ENCODE assay signal across 14 mouse cellular contexts in genomic region chr14:105433456-105433855, GRCm38 (mm10).
"Had no signal": no experiment of that assay in that cellular context is flagged by ENCODE, and none has a peak within 500 bp of the region (broad histone marks: within the 10 kb centered on the region; RNA-seq: fewer than 3 reads in every experiment).

No protein-coding gene starts in this region.

- H3K4me3 ChIP-seq: neural tube, embryonic 13.5 days; neural tube, embryonic 15.5 days; stomach, embryonic 15.5 days had no signal

- DNase-seq: right cerebral cortex, adult 18-20 months; right cerebral cortex, postnatal 14 days; right cerebral cortex, postnatal 25 days; right cerebral cortex, postnatal 4 days; spleen, adult 18-20 months; thymus, adult 18-20 months; thymus, adult 2 months; thymus, postnatal 14 days; thymus, postnatal 25 days; thymus, postnatal 36 days had no signal

- H3K4me1 ChIP-seq: neural tube, embryonic 15.5 days; stomach, embryonic 15.5 days had no signal

- H3K9me3 ChIP-seq: neural tube, embryonic 13.5 days; neural tube, embryonic 15.5 days; stomach, embryonic 15.5 days had no signal

- H3K36me3 ChIP-seq: neural tube, embryonic 13.5 days; neural tube, embryonic 15.5 days; stomach, embryonic 15.5 days had no signal

- H3K9ac ChIP-seq: neural tube, embryonic 13.5 days; neural tube, embryonic 15.5 days; stomach, embryonic 15.5 days had no signal

- H3K4me2 ChIP-seq: neural tube, embryonic 13.5 days; neural tube, embryonic 15.5 days; stomach, embryonic 15.5 days had no signal

- H3K27ac ChIP-seq: neural tube, embryonic 13.5 days; neural tube, embryonic 15.5 days; stomach, embryonic 15.5 days; stomach, postnatal 0 days had no signal

- H3K27me3 ChIP-seq: neural tube, embryonic 13.5 days; neural tube, embryonic 15.5 days; stomach, embryonic 15.5 days had no signal
